Mouse (Mus musculus) forebrain, embryonic 15.5 days (tissue): ENCODE data around the gene Rpl19. TPM values are rescaled to one million over a fixed set of nuclear protein-coding genes. Genes with fewer than 3 reads are reported as not detected.

Source experiments
- ATAC-seq: fragments of 200-750 bp; cut with Nextera tagmentation; replicated peaks from 2 replicates; pipeline ENCODE4 v1.8.0; 2017; ENCODE audit warnings: mild to moderate bottlenecking, moderate TSS enrichment, moderate library complexity
- H3K27ac ChIP-seq: fragments of 300-500 bp; sonication (generic); replicated peaks from 2 replicates; pipeline ENCODE4 v1.5.1; 2015; ENCODE audit warnings: mild to moderate bottlenecking, inconsistent platforms
- H3K27me3 ChIP-seq: fragments of 300-500 bp; sonication (generic); 2 replicates; pipeline ENCODE4 v1.6.1; 2015; ENCODE audit warnings: inconsistent platforms
- H3K36me3 ChIP-seq: fragments of 300-500 bp; sonication (generic); 2 replicates; pipeline ENCODE4 v1.6.1; 2015; ENCODE audit warnings: mild to moderate bottlenecking, inconsistent platforms
- H3K4me1 ChIP-seq: fragments of 300-500 bp; sonication (generic); 2 replicates; pipeline ENCODE4 v1.6.1; 2015; ENCODE audit warnings: inconsistent platforms
- H3K4me2 ChIP-seq: fragments of 300-500 bp; sonication (generic); replicated peaks from 2 replicates; pipeline ENCODE4 v1.6.1; 2015; ENCODE audit warnings: mild to moderate bottlenecking, inconsistent platforms
- H3K4me3 ChIP-seq: fragments of 300-500 bp; sonication (generic); 2 replicates; pipeline ENCODE4 v1.5.1; 2015; ENCODE audit warnings: mild to moderate bottlenecking, inconsistent platforms
- H3K9ac ChIP-seq: fragments of 300-500 bp; sonication (generic); replicated peaks from 2 replicates; pipeline ENCODE4 v1.6.1; 2015; ENCODE audit warnings: mild to moderate bottlenecking, inconsistent platforms
- H3K9me3 ChIP-seq: fragments of 300-500 bp; sonication (generic); 2 replicates; pipeline ENCODE4 v1.6.1; 2016; ENCODE audit warnings: inconsistent platforms
- WGBS: fragments of 180-500 bp; shearing (Covaris S2); methylation state at CpG from one replicate; pipeline ENCODE4 v1.1.7; 2015; ENCODE audit warnings: mixed read lengths; 5-methylcytosine and 5-hydroxymethylcytosine counted together
- polyA plus RNA-seq: library from polyadenylated mRNA; unstranded; fragments of >200 nt; fragmentation: Nextera tagmentation; extraction: Ambion mirVana; gene quantifications from 2 replicates; pipeline ENCODE4 v1.2.1, GENCODE M21; 2015

Rpl19 gene
- polyA plus RNA-seq, 1 experiment from 2014 or later, result 667 TPM

- Histone ChIP-seq H3K4me3 (no peak overlapping the region), H3K4me1 (peaks cover 33% of the 10 kb centered on the region), H3K9ac (no peak overlapping the region), H3K9me3 (no peaks in the 10 kb centered on the region), H3K4me2 (no peak overlapping the region), H3K27ac (no peak overlapping the region), H3K36me3 (peaks cover 31% of the 10 kb centered on the region), H3K27me3 (no peaks in the 10 kb centered on the region)
- no peak for ATAC-seq
- WGBS, result 50% methylated on average over 5 of the region's 5 CpGs
Observed at GRCm38 (mm10) chr11:98030701-98031442, 4.4 kb downstream of the Rpl19 start.

- WGBS, result 2% methylated on average over 5 of the region's 5 CpGs
- peaks cover under 1% of the 10 kb centered on the region; the same call in 1 of the 2 replicates for H3K27me3 ChIP-seq
- no peak overlapping the region for H3K4me2 ChIP-seq
- peaks cover 31% of the 10 kb centered on the region for H3K36me3 ChIP-seq
- ATAC-seq, result no peak
- no peaks in the 10 kb centered on the region for H3K9me3 ChIP-seq
- H3K27ac ChIP-seq, result no peak overlapping the region
- no peak overlapping the region for H3K9ac ChIP-seq
- peaks cover 35% of the 10 kb centered on the region for H3K4me1 ChIP-seq
- no peak overlapping the region for H3K4me3 ChIP-seq
Observed at GRCm38 (mm10) chr11:98031443-98031770, 4.9 kb downstream of the Rpl19 start.

- Histone ChIP-seq H3K36me3 (peaks cover 22% of the 10 kb centered on the region), H3K27ac (no peak overlapping the region), H3K4me1 (peaks cover 27% of the 10 kb centered on the region), H3K9ac (no peak overlapping the region), H3K27me3 (peaks cover 10% of the 10 kb centered on the region; the same call in 1 of the 2 replicates), H3K4me2 (no peak overlapping the region), H3K9me3 (no peaks in the 10 kb centered on the region), H3K4me3 (no peak overlapping the region)
- 81% methylated on average over 5 of the region's 5 CpGs for WGBS
- ATAC-seq, result no peak
Observed at GRCm38 (mm10) chr11:98034061-98034460, 7.6 kb downstream of the Rpl19 start.

- ATAC-seq, result peak; percentile 28; the same call in 1 of the 2 replicates
- Histone ChIP-seq H3K4me3 (no peak overlapping the region), H3K9me3 (no peaks in the 10 kb centered on the region), H3K4me1 (peaks cover 27% of the 10 kb centered on the region), H3K36me3 (peaks cover 14% of the 10 kb centered on the region), H3K27me3 (peaks cover 10% of the 10 kb centered on the region; the same call in 1 of the 2 replicates), H3K4me2 (no peak overlapping the region), H3K9ac (no peak overlapping the region), H3K27ac (peak overlapping the region; percentile 44)
- WGBS, result 13% methylated on average over 4 of the region's 4 CpGs
Observed at GRCm38 (mm10) chr11:98034840-98035239, 8.3 kb downstream of the Rpl19 start.

- peaks cover 4% of the 10 kb centered on the region for H3K36me3 ChIP-seq
Observed at GRCm38 (mm10) chr11:98035977-98036377, 9.5 kb downstream of the Rpl19 start.

GRCm38 (mm10) chr11:98037871-98038270 lies 11.4 kb downstream of the Rpl19 start:
- peaks cover 10% of the 10 kb centered on the region; the same call in 1 of the 2 replicates for H3K27me3 ChIP-seq
- WGBS, result 63% methylated on average over 14 of the region's 14 CpGs
- no peaks in the 10 kb centered on the region for H3K9me3 ChIP-seq
- no peak overlapping the region for H3K4me2 ChIP-seq
- no peak overlapping the region for H3K9ac ChIP-seq
- no peak overlapping the region for H3K27ac ChIP-seq
- no peak overlapping the region for H3K4me3 ChIP-seq
- no peaks in the 10 kb centered on the region for H3K36me3 ChIP-seq
- ATAC-seq, result no peak
- H3K4me1 ChIP-seq, result peaks cover 21% of the 10 kb centered on the region

More at GRCm38 (mm10) chr11:98035977-98036377, 9.5 kb downstream of the Rpl19 start:
- H3K27me3 ChIP-seq, result peaks cover 10% of the 10 kb centered on the region; the same call in 1 of the 2 replicates
- H3K27ac ChIP-seq, result no peak overlapping the region
- H3K4me2 ChIP-seq, result peak overlapping the region; percentile 86
- ATAC-seq, result 0 out of 2 replicates have a peak, but pooled peaks have one; percentile 44
- no peaks in the 10 kb centered on the region for H3K9me3 ChIP-seq
- H3K4me3 ChIP-seq, result peak overlapping the region; percentile 41
- peak overlapping the region; percentile 57 for H3K9ac ChIP-seq
- WGBS, result under 1% methylated on average over 24 of the region's 27 CpGs
- peaks cover 27% of the 10 kb centered on the region for H3K4me1 ChIP-seq

- H3K36me3 ChIP-seq, result no peaks in the 10 kb centered on the region
- no peak for ATAC-seq
- no peak overlapping the region for H3K27ac ChIP-seq
- no peak overlapping the region for H3K9ac ChIP-seq
- 79% methylated on average over 8 of the region's 8 CpGs for WGBS
- peaks cover 10% of the 10 kb centered on the region; the same call in 1 of the 2 replicates for H3K27me3 ChIP-seq
- H3K4me3 ChIP-seq, result no peak overlapping the region
- H3K9me3 ChIP-seq, result no peaks in the 10 kb centered on the region
- H3K4me2 ChIP-seq, result no peak overlapping the region
- peaks cover 17% of the 10 kb centered on the region for H3K4me1 ChIP-seq
Observed at GRCm38 (mm10) chr11:98040975-98041374, 14.5 kb downstream of the Rpl19 start.

- no peaks in the 10 kb centered on the region for H3K27me3 ChIP-seq
- no peak overlapping the region for H3K9ac ChIP-seq
- 84% methylated on average over 6 of the region's 6 CpGs for WGBS
- H3K4me2 ChIP-seq, result no peak overlapping the region
- no peak overlapping the region for H3K4me3 ChIP-seq
- peaks cover 14% of the 10 kb centered on the region for H3K4me1 ChIP-seq
- H3K9me3 ChIP-seq, result no peaks in the 10 kb centered on the region
- H3K36me3 ChIP-seq, result no peaks in the 10 kb centered on the region
- H3K27ac ChIP-seq, result no peak overlapping the region
- no peak for ATAC-seq
Observed at GRCm38 (mm10) chr11:98042741-98043140, 16.2 kb downstream of the Rpl19 start.

GRCm38 (mm10) chr11:98044074-98044473 lies 17.6 kb downstream of the Rpl19 start:
- Histone ChIP-seq H3K4me1 (peaks cover 22% of the 10 kb centered on the region), H3K27ac (no peak overlapping the region), H3K4me2 (no peak overlapping the region), H3K4me3 (no peak overlapping the region), H3K9me3 (no peaks in the 10 kb centered on the region), H3K9ac (no peak overlapping the region), H3K27me3 (no peaks in the 10 kb centered on the region), H3K36me3 (no peaks in the 10 kb centered on the region)
- WGBS, result 67% methylated on average over 5 of the region's 5 CpGs
- no peak for ATAC-seq

GRCm38 (mm10) chr11:98045596-98045995 lies 19.1 kb downstream of the Rpl19 start:
- H3K27ac ChIP-seq, result no peak overlapping the region
- H3K9ac ChIP-seq, result no peak overlapping the region
- no peak overlapping the region for H3K4me2 ChIP-seq
- H3K9me3 ChIP-seq, result no peaks in the 10 kb centered on the region
- 68% methylated on average over 4 of the region's 4 CpGs for WGBS
- no peak for ATAC-seq
- no peaks in the 10 kb centered on the region for H3K36me3 ChIP-seq
- H3K27me3 ChIP-seq, result peaks cover 11% of the 10 kb centered on the region
- H3K4me1 ChIP-seq, result peaks cover 22% of the 10 kb centered on the region
- no peak overlapping the region for H3K4me3 ChIP-seq

- Histone ChIP-seq H3K9me3 (no peaks in the 10 kb centered on the region), H3K36me3 (no peaks in the 10 kb centered on the region), H3K4me3 (no peak overlapping the region), H3K4me1 (peaks cover 27% of the 10 kb centered on the region), H3K9ac (no peak overlapping the region), H3K4me2 (no peak overlapping the region), H3K27ac (no peak overlapping the region), H3K27me3 (peaks cover 19% of the 10 kb centered on the region)
- 85% methylated on average over 1 of the region's 1 CpGs for WGBS
- ATAC-seq, result no peak
Observed at GRCm38 (mm10) chr11:98046466-98046865, 20.0 kb downstream of the Rpl19 start.

GRCm38 (mm10) chr11:98047745-98048144 lies 21.2 kb downstream of the Rpl19 start:
- H3K4me1 ChIP-seq, result peaks cover 40% of the 10 kb centered on the region
- WGBS, result 63% methylated on average over 4 of the region's 4 CpGs
- no peak overlapping the region for H3K9ac ChIP-seq
- no peaks in the 10 kb centered on the region for H3K9me3 ChIP-seq
- H3K36me3 ChIP-seq, result no peaks in the 10 kb centered on the region
- H3K27me3 ChIP-seq, result peaks cover 30% of the 10 kb centered on the region
- ATAC-seq, result peak; percentile 59
- H3K27ac ChIP-seq, result peak overlapping the region; percentile 38
- H3K4me2 ChIP-seq, result no peak overlapping the region
- no peak overlapping the region for H3K4me3 ChIP-seq
